Mouse (Mus musculus) fat pad, adult 2 months (tissue): ENCODE results near the gene Col1a1.

Experiments
- DNase-seq: peaks from one replicate; pipeline ENCODE4 v3.0.0-alpha.2; 2011; ENCODE audit warnings: low read depth, low spot score; ENCODE audit errors: extremely low read depth

Col1a1 gene

GRCm38 (mm10) chr11:94974951-94975350, 38.9 kb downstream of the Col1a1 start:
- DNase-seq: no peak

- no peak for DNase-seq
These were observed 40.2 kb downstream of the Col1a1 start, which contains the start of gene Sgca for GRCm38 (mm10) chr11:94976199-94976598. Gene Sgca, minus strand, starts transcription at chr11:94976327.

- no peak for DNase-seq
These were observed 42.3 kb downstream of the Col1a1 start for GRCm38 (mm10) chr11:94978178-94978915.

- DNase-seq: no peak
These were observed 42.9 kb downstream of the Col1a1 start for GRCm38 (mm10) chr11:94978947-94979346.

GRCm38 (mm10) chr11:94979462-94980179, 43.6 kb downstream of the Col1a1 start:
- DNase-seq: no peak

- no peak for DNase-seq
These were observed 49.1 kb downstream of the Col1a1 start for GRCm38 (mm10) chr11:94985140-94985539.

GRCm38 (mm10) chr11:94985822-94986221, 49.8 kb downstream of the Col1a1 start:
- no peak for DNase-seq

- DNase-seq: no peak
These were observed 50.4 kb downstream of the Col1a1 start for GRCm38 (mm10) chr11:94986435-94986834.

GRCm38 (mm10) chr11:94987341-94987740, 51.3 kb downstream of the Col1a1 start:
- peak; percentile 95 for DNase-seq

- no peak for DNase-seq
These were observed 51.8 kb downstream of the Col1a1 start for GRCm38 (mm10) chr11:94987851-94988250.

GRCm38 (mm10) chr11:94988780-94989561, 52.9 kb downstream of the Col1a1 start:
- peak; percentile 89 for DNase-seq

- no peak for DNase-seq
These were observed 53.6 kb downstream of the Col1a1 start for GRCm38 (mm10) chr11:94989562-94990017.

GRCm38 (mm10) chr11:94990102-94990748, 54.2 kb downstream of the Col1a1 start:
- no peak for DNase-seq

- DNase-seq: no peak
These were observed 54.9 kb downstream of the Col1a1 start, which contains the start of gene Ppp1r9b for GRCm38 (mm10) chr11:94990749-94991577. Gene Ppp1r9b, plus strand, starts transcription at chr11:94991035.

GRCm38 (mm10) chr11:94991641-94992479, 55.8 kb downstream of the Col1a1 start:
- no peak for DNase-seq

- no peak for DNase-seq
These were observed 56.4 kb downstream of the Col1a1 start for GRCm38 (mm10) chr11:94992480-94992753.

- peak; percentile 72 for DNase-seq
These were observed 57.0 kb downstream of the Col1a1 start for GRCm38 (mm10) chr11:94992754-94993606.

GRCm38 (mm10) chr11:94994208-94994814, 58.3 kb downstream of the Col1a1 start:
- no peak for DNase-seq
